Mouse (Mus musculus): ENCODE results near the gene Nploc4. TPM values are rescaled to one million over a fixed set of nuclear protein-coding genes. Genes with fewer than 3 reads are reported as not detected.
"Not testable (repeated sequence)": the region's sequence is repeated elsewhere in the genome, so short reads cannot be mapped to it uniquely, and the experiment has no call there.

Nploc4 gene
- polyA plus RNA-seq, 1 experiment from 2014 or later = 23.5 TPM

DNA sequence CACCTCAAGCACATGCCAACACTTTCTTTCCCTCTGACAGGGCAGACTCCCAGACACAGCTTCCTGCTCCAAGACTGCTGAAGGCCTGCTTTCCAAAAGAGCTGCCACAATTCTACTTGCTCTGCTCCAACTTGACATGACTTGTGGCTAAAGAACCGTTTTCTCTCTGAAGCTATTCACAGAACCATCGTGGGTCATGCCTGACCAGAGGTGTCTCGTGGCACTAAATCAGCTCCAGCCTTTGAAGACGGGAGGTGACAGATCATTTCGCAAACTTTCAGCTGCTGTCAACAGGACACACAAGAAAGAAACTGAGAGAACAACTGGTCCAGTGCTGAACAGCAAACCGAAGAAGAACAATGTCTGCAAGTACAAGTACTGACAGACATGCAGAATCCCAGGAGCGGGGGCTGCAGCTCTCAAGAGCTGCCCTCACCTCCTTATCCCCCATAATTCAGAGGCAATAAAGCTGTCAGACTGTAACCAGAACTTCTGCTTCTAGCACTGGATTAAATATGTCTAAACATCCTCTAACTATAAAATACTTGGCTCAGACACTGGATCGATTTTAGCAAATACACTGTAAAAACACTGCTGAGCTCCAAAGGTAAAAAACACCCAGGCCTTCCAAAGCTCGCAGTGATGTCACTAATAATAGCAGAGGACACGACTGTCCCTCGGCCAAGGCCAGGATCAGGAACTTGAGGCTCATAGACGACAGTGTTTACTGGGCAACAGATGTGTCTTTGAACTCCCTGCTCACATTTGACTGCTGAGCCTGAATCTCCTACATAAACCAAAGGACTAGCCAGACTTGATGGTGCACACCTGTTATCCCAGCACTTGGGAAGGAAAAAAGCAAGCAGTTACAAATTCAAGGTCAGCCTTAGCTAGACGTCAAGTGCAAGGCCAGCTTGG is 14.6 kb downstream of the Nploc4 start:
- H3K27me3 ChIP-seq (ENCODE audit: control insufficient read depth, insufficient read depth, low read length) = no peaks in the 10 kb centered on the region
- peak overlapping the region; percentile 73; the same call in 1 of the 2 replicates for H3K27ac ChIP-seq (ENCODE audit: low read length)
- ATAC-seq (ENCODE audit: insufficient read depth, low FRiP score) = peak; percentile 69; the same call in 1 of the 2 replicates
- no peak overlapping the region for H3K4me3 ChIP-seq (replicated peaks; ENCODE audit: low read length)
- 47% methylated on average over 13 of the region's 13 CpGs for WGBS
- H3K4me2 ChIP-seq (ENCODE audit: low read depth, low read length) = no peak overlapping the region
- H3K4me1 ChIP-seq (ENCODE audit: control insufficient read depth, insufficient read depth, low read length) = peaks cover 9% of the 10 kb centered on the region
- no peaks in the 10 kb centered on the region for H3K9me3 ChIP-seq (replicated peaks; ENCODE audit: control insufficient read depth, low read length)
- H3K9ac ChIP-seq (ENCODE audit: low read length) = no peak overlapping the region
- peaks cover 17% of the 10 kb centered on the region for H3K36me3 ChIP-seq (ENCODE audit: control insufficient read depth, insufficient read depth, low read length)

DNA sequence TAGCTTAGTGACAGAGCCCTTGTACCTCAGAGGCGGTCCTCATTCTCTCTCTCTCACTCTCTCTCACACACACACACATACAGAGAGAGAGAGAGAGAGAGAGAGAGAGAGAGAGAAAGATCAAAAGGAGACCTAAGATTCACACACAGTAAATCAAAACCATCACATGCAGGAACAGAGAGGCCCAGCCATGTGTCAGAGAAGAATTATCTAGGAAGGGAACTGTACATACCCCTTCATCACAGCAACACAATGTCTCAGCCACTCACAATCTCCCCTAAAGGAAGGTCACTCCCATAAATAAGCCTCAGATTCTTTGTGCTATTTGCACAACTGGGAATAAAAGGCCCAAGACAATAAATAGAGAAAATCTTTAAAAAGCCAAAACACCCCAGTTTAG is 18.9 kb downstream of the Nploc4 start:
- Histone ChIP-seq H3K27me3 (ENCODE audit: control insufficient read depth, insufficient read depth, low read length) (no peaks in the 10 kb centered on the region), H3K36me3 (ENCODE audit: control insufficient read depth, insufficient read depth, low read length) (peaks cover 19% of the 10 kb centered on the region), H3K9ac (ENCODE audit: low read length) (no peak overlapping the region), H3K4me3 (replicated peaks; ENCODE audit: low read length) (no peak overlapping the region), H3K27ac (ENCODE audit: low read length) (no peak overlapping the region), H3K9me3 (replicated peaks; ENCODE audit: control insufficient read depth, low read length) (no peaks in the 10 kb centered on the region), H3K4me1 (ENCODE audit: control insufficient read depth, insufficient read depth, low read length) (peaks cover 9% of the 10 kb centered on the region), H3K4me2 (ENCODE audit: low read depth, low read length) (no peak overlapping the region)
- 91% methylated on average over 1 of the region's 1 CpGs for WGBS
- ATAC-seq (ENCODE audit: insufficient read depth, low FRiP score) = no peak

DNA sequence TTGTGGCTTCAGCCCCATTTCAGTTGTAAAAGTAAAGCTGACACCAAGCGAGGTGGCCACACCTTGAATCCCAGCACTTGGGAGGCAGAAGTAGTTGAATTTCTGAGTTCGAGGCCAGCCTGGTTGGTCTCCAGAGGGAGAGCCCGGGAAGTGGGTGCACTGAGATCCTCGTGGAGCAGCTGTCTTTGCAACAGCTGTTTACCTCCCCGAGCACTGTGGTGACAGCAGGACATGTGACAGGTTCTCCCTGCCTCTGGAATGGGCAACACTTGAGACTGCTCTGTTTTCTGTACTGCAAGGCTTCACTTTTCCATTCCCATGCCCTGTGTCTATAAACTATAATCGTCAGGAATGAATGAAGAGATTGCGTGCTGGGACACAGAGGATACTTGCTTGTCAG is 19.7 kb downstream of the Nploc4 start:
- Histone ChIP-seq H3K27ac (ENCODE audit: low read length) (no peak overlapping the region), H3K27me3 (ENCODE audit: control insufficient read depth, insufficient read depth, low read length) (no peaks in the 10 kb centered on the region), H3K36me3 (ENCODE audit: control insufficient read depth, insufficient read depth, low read length) (peaks cover 25% of the 10 kb centered on the region), H3K9me3 (replicated peaks; ENCODE audit: control insufficient read depth, low read length) (no peaks in the 10 kb centered on the region), H3K4me1 (ENCODE audit: control insufficient read depth, insufficient read depth, low read length) (peaks cover 9% of the 10 kb centered on the region), H3K9ac (ENCODE audit: low read length) (no peak overlapping the region), H3K4me2 (ENCODE audit: low read depth, low read length) (no peak overlapping the region), H3K4me3 (replicated peaks; ENCODE audit: low read length) (no peak overlapping the region)
- 90% methylated on average over 7 of the region's 7 CpGs for WGBS
- ATAC-seq (ENCODE audit: insufficient read depth, low FRiP score) = no peak

DNA sequence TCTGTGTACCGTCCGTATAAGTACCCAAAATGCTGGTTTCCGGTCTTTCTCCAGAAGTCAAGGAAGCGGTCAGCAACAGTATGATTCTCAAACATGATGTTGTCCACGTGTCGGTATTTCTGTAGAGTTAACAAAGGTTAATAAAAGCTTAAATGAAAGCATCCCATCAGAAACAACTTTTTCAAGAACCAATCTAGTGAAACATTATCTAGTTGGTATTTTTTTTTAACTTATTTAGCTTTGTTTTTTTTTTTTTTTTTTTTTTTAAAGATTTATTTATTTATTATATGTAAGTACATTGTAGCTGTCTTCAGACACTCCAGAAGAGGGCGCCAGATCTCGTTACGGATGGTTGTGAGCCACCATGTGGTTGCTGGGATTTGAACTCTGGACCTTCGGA is 23.9 kb downstream of the Nploc4 start:
- H3K36me3 ChIP-seq (ENCODE audit: control insufficient read depth, insufficient read depth, low read length) = peaks cover 43% of the 10 kb centered on the region

DNA sequence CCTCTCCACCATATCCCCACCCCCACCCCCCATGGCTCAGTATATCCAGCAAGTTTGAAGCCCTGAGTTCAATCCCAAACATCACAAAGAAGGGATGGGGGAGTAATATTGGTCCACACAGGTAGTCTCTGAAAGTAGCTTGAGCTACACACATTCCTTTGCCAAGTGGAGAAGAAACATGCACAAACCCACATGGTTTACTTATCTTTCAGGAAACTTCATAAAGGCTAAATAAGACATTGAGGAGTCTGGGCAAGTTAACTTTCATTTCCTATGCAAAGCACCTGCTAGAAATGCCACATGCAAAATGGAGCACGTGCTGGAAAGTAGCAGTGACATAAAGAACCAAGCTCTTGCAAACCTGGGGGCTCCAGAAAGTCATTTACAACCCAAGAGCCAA is 31.1 kb downstream of the Nploc4 start:
- Histone ChIP-seq H3K9me3 (replicated peaks; ENCODE audit: control insufficient read depth, low read length) (no peaks in the 10 kb centered on the region), H3K4me3 (replicated peaks; ENCODE audit: low read length) (no peak overlapping the region), H3K27ac (ENCODE audit: low read length) (no peak overlapping the region), H3K4me1 (ENCODE audit: control insufficient read depth, insufficient read depth, low read length) (no peaks in the 10 kb centered on the region), H3K4me2 (ENCODE audit: low read depth, low read length) (no peak overlapping the region), H3K9ac (ENCODE audit: low read length) (no peak overlapping the region), H3K36me3 (ENCODE audit: control insufficient read depth, insufficient read depth, low read length) (peaks cover 29% of the 10 kb centered on the region), H3K27me3 (ENCODE audit: control insufficient read depth, insufficient read depth, low read length) (no peaks in the 10 kb centered on the region)
- no peak for ATAC-seq (ENCODE audit: insufficient read depth, low FRiP score)
- WGBS = 89% methylated on average over 1 of the region's 1 CpGs

More for the DNA sequence above, 23.9 kb downstream of the Nploc4 start:
- H3K4me2 ChIP-seq (ENCODE audit: low read depth, low read length); ATAC-seq (ENCODE audit: insufficient read depth, low FRiP score); H3K27me3 ChIP-seq (ENCODE audit: control insufficient read depth, insufficient read depth, low read length); H3K4me3 ChIP-seq (replicated peaks; ENCODE audit: low read length); H3K9me3 ChIP-seq (replicated peaks; ENCODE audit: control insufficient read depth, low read length); H3K9ac ChIP-seq (ENCODE audit: low read length); H3K4me1 ChIP-seq (ENCODE audit: control insufficient read depth, insufficient read depth, low read length); H3K27ac ChIP-seq (ENCODE audit: low read length): not testable (repeated sequence)
- WGBS = 95% methylated on average over 7 of the region's 10 CpGs

DNA sequence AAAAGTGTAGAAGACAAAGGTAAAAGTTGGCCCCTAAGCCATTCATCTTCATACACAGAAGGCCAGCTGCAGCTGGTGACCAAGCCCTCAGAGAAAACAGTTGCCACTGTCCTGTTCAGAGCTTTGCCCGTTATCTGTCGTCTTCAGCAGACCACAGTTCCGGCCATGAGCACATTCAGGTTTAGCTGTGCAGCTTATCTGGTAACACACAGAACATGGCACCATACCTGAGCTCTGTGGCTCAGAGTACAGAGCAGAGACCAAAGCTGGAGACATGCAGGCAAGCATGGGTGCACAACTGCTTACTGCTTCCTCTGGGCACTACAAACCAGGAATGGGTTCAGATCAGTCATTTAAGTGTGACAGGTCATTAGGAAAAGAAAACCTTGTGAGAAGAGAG is 31.6 kb downstream of the Nploc4 start:
- H3K9ac ChIP-seq (ENCODE audit: low read length) = no peak overlapping the region
- 90% methylated on average over 3 of the region's 3 CpGs for WGBS
- peaks cover 23% of the 10 kb centered on the region for H3K36me3 ChIP-seq (ENCODE audit: control insufficient read depth, insufficient read depth, low read length)
- no peak for ATAC-seq (ENCODE audit: insufficient read depth, low FRiP score)
- no peak overlapping the region for H3K27ac ChIP-seq (ENCODE audit: low read length)
- H3K4me3 ChIP-seq (replicated peaks; ENCODE audit: low read length) = no peak overlapping the region
- no peaks in the 10 kb centered on the region for H3K27me3 ChIP-seq (ENCODE audit: control insufficient read depth, insufficient read depth, low read length)
- no peaks in the 10 kb centered on the region for H3K4me1 ChIP-seq (ENCODE audit: control insufficient read depth, insufficient read depth, low read length)
- no peaks in the 10 kb centered on the region for H3K9me3 ChIP-seq (replicated peaks; ENCODE audit: control insufficient read depth, low read length)
- no peak overlapping the region for H3K4me2 ChIP-seq (ENCODE audit: low read depth, low read length)

DNA sequence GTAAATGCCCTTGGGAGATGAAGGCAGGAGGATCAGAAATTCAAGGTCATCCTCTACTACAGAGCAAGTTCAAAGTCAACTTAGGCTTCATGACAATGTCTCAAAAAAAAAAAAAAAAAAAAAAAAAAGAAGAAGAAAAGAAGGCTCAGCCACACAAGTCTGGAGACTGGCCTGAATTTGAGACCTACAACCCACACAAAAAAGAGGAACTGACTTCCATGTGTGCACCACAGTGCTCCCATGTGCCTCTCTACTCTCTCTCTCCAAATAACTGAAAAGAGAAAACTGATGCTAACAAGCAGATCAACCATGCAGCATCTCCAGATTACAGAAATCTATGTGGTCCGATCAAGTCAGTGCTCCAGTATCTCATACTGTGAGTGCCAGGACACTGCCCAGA is 32.7 kb downstream of the Nploc4 start:
- H3K27me3 ChIP-seq (ENCODE audit: control insufficient read depth, insufficient read depth, low read length) = no peaks in the 10 kb centered on the region
- H3K27ac ChIP-seq (ENCODE audit: low read length) = no peak overlapping the region
- peaks cover 21% of the 10 kb centered on the region for H3K36me3 ChIP-seq (ENCODE audit: control insufficient read depth, insufficient read depth, low read length)
- H3K4me1 ChIP-seq (ENCODE audit: control insufficient read depth, insufficient read depth, low read length) = no peaks in the 10 kb centered on the region
- no peak overlapping the region for H3K9ac ChIP-seq (ENCODE audit: low read length)
- no peaks in the 10 kb centered on the region for H3K9me3 ChIP-seq (replicated peaks; ENCODE audit: control insufficient read depth, low read length)
- WGBS = 97% methylated on average over 1 of the region's 1 CpGs
- ATAC-seq (ENCODE audit: insufficient read depth, low FRiP score) = no peak
- H3K4me3 ChIP-seq (replicated peaks; ENCODE audit: low read length) = no peak overlapping the region
- H3K4me2 ChIP-seq (ENCODE audit: low read depth, low read length) = no peak overlapping the region

DNA sequence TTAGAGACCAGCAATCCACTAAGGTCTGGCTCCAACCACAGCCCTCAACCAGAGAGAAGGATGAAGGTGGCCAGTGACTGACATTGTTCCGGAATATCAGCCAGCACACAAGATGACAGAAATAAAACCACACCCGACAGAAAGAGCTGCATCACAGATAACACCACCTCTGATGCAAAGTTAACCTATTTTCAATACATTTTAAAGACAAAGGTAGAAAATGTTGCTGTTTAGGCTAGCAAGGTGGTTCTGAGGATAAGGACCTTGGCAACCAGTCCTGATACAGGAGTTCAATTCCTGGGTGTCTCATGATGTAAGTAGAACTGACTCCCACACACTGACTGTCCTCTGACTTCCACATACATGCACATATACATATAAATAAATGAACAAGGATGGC is 38.2 kb downstream of the Nploc4 start:
- no peaks in the 10 kb centered on the region for H3K27me3 ChIP-seq (ENCODE audit: control insufficient read depth, insufficient read depth, low read length)
- no peak overlapping the region for H3K4me2 ChIP-seq (ENCODE audit: low read depth, low read length)
- H3K36me3 ChIP-seq (ENCODE audit: control insufficient read depth, insufficient read depth, low read length) = peaks cover 11% of the 10 kb centered on the region; the same call in 1 of the 2 replicates
- 90% methylated on average over 2 of the region's 2 CpGs for WGBS
- no peak for ATAC-seq (ENCODE audit: insufficient read depth, low FRiP score)
- no peaks in the 10 kb centered on the region for H3K9me3 ChIP-seq (replicated peaks; ENCODE audit: control insufficient read depth, low read length)
- no peak overlapping the region for H3K9ac ChIP-seq (ENCODE audit: low read length)
- H3K27ac ChIP-seq (ENCODE audit: low read length) = no peak overlapping the region
- no peak overlapping the region for H3K4me3 ChIP-seq (replicated peaks; ENCODE audit: low read length)
- H3K4me1 ChIP-seq (ENCODE audit: control insufficient read depth, insufficient read depth, low read length) = no peaks in the 10 kb centered on the region

DNA sequence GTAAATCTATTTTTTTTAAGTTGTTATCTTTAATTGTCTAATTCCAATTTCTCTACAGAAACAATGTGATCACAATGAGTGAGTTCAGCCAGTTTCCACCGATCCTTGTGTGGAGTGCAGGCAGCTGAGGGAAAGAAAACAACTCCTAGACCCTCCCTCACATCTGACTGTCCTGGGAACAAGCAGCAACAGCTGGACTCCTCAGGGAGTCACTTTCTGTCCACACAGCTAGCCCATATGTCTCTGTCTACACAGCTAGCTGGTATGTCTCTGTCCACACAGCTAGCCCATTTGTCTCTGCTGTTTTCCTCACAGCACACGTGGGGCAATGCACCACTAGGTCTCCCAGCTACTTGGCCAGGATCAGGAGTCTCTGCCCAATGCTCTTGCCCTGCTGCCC is 39.9 kb downstream of the Nploc4 start:
- 83% methylated on average over 2 of the region's 2 CpGs for WGBS
- ATAC-seq (ENCODE audit: insufficient read depth, low FRiP score) = no peak
- Histone ChIP-seq H3K9me3 (replicated peaks; ENCODE audit: control insufficient read depth, low read length) (no peaks in the 10 kb centered on the region), H3K9ac (ENCODE audit: low read length) (no peak overlapping the region), H3K4me2 (ENCODE audit: low read depth, low read length) (no peak overlapping the region), H3K27me3 (ENCODE audit: control insufficient read depth, insufficient read depth, low read length) (no peaks in the 10 kb centered on the region), H3K27ac (ENCODE audit: low read length) (no peak overlapping the region), H3K4me3 (replicated peaks; ENCODE audit: low read length) (no peak overlapping the region), H3K36me3 (ENCODE audit: control insufficient read depth, insufficient read depth, low read length) (peaks cover 17% of the 10 kb centered on the region; the same call in 1 of the 2 replicates), H3K4me1 (ENCODE audit: control insufficient read depth, insufficient read depth, low read length) (no peaks in the 10 kb centered on the region)

All from stomach, embryonic 16.5 days (tissue).